Mouse (Mus musculus) bone marrow, adult 2 months (tissue): ENCODE data around the gene D030056L22Rik.

ENCODE experiments used
- CTCF ChIP-seq: fragments of 200-500 bp; IDR thresholded peaks from 2 replicates; pipeline ENCODE4 v1.5.1; 2011; ENCODE audit warnings: low read length, control low read depth; ENCODE audit not compliant: control insufficient read depth, insufficient read depth
- POLR2A ChIP-seq: fragments of 200-500 bp; IDR thresholded peaks from 2 replicates; pipeline ENCODE4 v1.6.1; 2011; ENCODE audit warnings: low read depth, mild to moderate bottlenecking, control low read depth, low read length, borderline replicate concordance; ENCODE audit not compliant: control insufficient read depth

DNA sequence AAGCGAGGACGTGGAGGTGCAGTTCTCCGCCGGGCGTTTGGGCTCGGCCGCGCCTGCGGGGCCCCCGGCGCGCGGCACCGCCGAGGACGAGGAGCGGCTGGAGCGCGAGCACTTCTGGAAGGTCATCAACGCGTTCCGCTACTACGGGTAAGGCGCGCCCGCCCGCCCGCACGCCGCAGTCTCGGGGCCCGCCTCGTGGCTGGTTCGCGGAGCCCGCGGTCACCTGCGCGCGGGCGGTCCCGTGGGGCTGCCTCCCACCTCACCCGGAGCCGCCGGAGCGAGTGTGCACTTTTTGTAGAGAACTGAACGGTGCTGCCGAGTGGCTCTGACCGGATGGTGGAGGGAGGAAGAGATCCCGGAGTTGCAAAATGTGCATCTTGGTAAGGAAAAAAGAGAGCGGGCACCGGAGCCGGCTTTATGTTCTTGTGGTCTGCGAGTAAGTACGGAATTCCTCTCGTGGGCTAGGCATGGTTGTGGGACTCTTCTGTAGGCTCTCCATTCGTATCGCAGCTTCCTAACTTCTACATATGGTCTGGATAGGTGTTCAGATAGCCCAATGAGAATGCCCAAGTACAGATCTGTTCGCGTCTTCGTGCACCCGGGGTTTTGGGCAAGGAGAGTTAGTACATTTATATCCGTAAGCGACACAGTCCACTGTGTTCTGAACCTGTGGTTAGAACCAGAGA, 41.8 kb upstream of the D030056L22Rik start:
- TF ChIP-seq CTCF (no peak), POLR2A (no peak)
